Mouse (Mus musculus): ENCODE measurements around the gene Spock3. TPM values are rescaled to one million over a fixed set of nuclear protein-coding genes. Genes with fewer than 3 reads are reported as not detected.
"Not testable (repeated sequence)": the region's sequence is repeated elsewhere in the genome, so short reads cannot be mapped to it uniquely, and the experiment has no call there.

Spock3 gene
- total RNA-seq (2022), result 10 to 100 TPM; 51.5 to 60.8 (median 57.2) TPM

GRCm38 (mm10) chr8:62950709-62951108, at the start of gene Spock3:
Gene Spock3 (plus strand): TSS chr8:62951009.
- no peak for DNase-seq (ENCODE audit: low spot score in 2 of 2)

GRCm38 (mm10) chr8:62951173-62952134, 645 bp downstream of the Spock3 start:
- peak; percentile 10 to 31 for DNase-seq (ENCODE audit: low spot score in 2 of 2)

GRCm38 (mm10) chr8:62952481-62952880, 1.7 kb downstream of the Spock3 start:
- peak in 1 of 2 experiments; percentile 6 for DNase-seq (ENCODE audit: low spot score in 2 of 2)

GRCm38 (mm10) chr8:62962608-62963007, 11.8 kb downstream of the Spock3 start:
- no peak for DNase-seq (ENCODE audit: low spot score in 2 of 2)

GRCm38 (mm10) chr8:62969802-62970372, 19.1 kb downstream of the Spock3 start:
- DNase-seq (ENCODE audit: low spot score in 2 of 2), result no peak

- no peak for DNase-seq (ENCODE audit: low spot score in 2 of 2)
Measured at GRCm38 (mm10) chr8:63088984-63089383, 138.2 kb downstream of the Spock3 start.

- no peak for DNase-seq (ENCODE audit: low spot score in 2 of 2)
Measured at GRCm38 (mm10) chr8:63098200-63098599, 147.4 kb downstream of the Spock3 start.

GRCm38 (mm10) chr8:63109761-63110160, 159.0 kb downstream of the Spock3 start:
- DNase-seq (ENCODE audit: low spot score in 2 of 2), result no peak

- DNase-seq (ENCODE audit: low spot score in 2 of 2), result no peak
Measured at GRCm38 (mm10) chr8:63112919-63113318, 162.1 kb downstream of the Spock3 start.

- DNase-seq (ENCODE audit: low spot score in 2 of 2), result no peak
Measured at GRCm38 (mm10) chr8:63120508-63120907, 169.7 kb downstream of the Spock3 start.

- DNase-seq (ENCODE audit: low spot score in 2 of 2), result peak; percentile 7 to 26
Measured at GRCm38 (mm10) chr8:63135406-63135805, 184.6 kb downstream of the Spock3 start.

GRCm38 (mm10) chr8:63163861-63164260, 213.1 kb downstream of the Spock3 start:
- not testable (repeated sequence) for DNase-seq (ENCODE audit: low spot score in 2 of 2)

GRCm38 (mm10) chr8:63165326-63165725, 214.5 kb downstream of the Spock3 start:
- no peak for DNase-seq (ENCODE audit: low spot score in 2 of 2)

- DNase-seq (ENCODE audit: low spot score in 2 of 2), result no peak
Measured at GRCm38 (mm10) chr8:63169956-63170355, 219.1 kb downstream of the Spock3 start.

- DNase-seq (ENCODE audit: low spot score in 2 of 2), result no peak
Measured at GRCm38 (mm10) chr8:63181272-63181671, 230.5 kb downstream of the Spock3 start.

- no peak for DNase-seq (ENCODE audit: low spot score in 2 of 2)
Measured at GRCm38 (mm10) chr8:63258812-63259385, 308.1 kb downstream of the Spock3 start.

- DNase-seq (ENCODE audit: low spot score in 2 of 2), result no peak
Measured at GRCm38 (mm10) chr8:63262516-63262915, 311.7 kb downstream of the Spock3 start.

- DNase-seq (ENCODE audit: low spot score in 2 of 2), result no peak
Measured at GRCm38 (mm10) chr8:63335366-63335765, 384.6 kb downstream of the Spock3 start.

- no peak for DNase-seq (ENCODE audit: low spot score in 2 of 2)
Measured at GRCm38 (mm10) chr8:63368580-63368979, 417.8 kb downstream of the Spock3 start.

GRCm38 (mm10) chr8:63397659-63398058, 446.9 kb downstream of the Spock3 start:
- DNase-seq (ENCODE audit: low spot score in 2 of 2), result no peak
